Mouse (Mus musculus) myocyte (in vitro differentiated cells): Measurements from ENCODE around the gene Net1.

Experiments
- CEBPB ChIP-seq: IDR thresholded peaks from 2 replicates; pipeline ENCODE4 v1.6.1; 2011; ENCODE audit warnings: mild to moderate bottlenecking, moderate library complexity; ENCODE audit not compliant: poor library complexity, insufficient read depth, severe bottlenecking
- MAX ChIP-seq: IDR thresholded peaks from one replicate; pipeline ENCODE4 v1.6.1; 2011; ENCODE audit warnings: low read depth, mild to moderate bottlenecking, control low read depth
- POLR2A ChIP-seq: IDR thresholded peaks from one replicate; pipeline ENCODE4 v1.6.1; 2011; ENCODE audit warnings: low read depth, mild to moderate bottlenecking, control low read depth, moderate library complexity; ENCODE audit not compliant: insufficient read length
- POLR2AphosphoS2 ChIP-seq: IDR thresholded peaks from one replicate; pipeline ENCODE4 v1.6.1; 2011; ENCODE audit warnings: low read depth, control low read depth; ENCODE audit not compliant: insufficient read length
- TCF12 ChIP-seq: IDR thresholded peaks from one replicate; pipeline ENCODE4 v1.6.1; 2011; ENCODE audit warnings: mild to moderate bottlenecking, control low read depth; ENCODE audit not compliant: poor library complexity, insufficient read depth, severe bottlenecking

DNA sequence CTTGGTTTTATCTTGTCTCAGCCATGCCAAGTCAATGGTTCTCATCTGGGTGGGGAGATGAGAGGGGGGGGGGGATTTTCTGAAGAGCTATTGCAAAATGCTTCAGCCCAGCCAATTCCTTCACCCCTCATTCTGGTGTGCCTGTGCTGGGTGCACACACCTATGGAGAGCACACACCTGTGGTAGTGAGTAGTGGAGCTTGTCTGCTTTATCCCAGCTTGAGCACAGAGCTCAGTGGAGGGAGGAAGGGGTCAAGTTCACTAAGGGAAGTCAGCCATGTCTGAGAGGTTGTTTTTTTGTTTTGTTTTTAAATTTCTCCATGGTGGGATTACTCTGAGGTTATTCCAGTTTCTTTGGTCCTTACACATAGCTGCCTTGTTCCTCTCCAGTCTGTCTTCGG, 61.8 kb downstream of the Net1 start:
- no peak for TF ChIP-seq CEBPB
- TF ChIP-seq MAX: no peak
- no peak for TF ChIP-seq TCF12
- no peak for TF ChIP-seq POLR2AphosphoS2
- TF ChIP-seq POLR2A: no peak
